Mouse (Mus musculus) liver, embryonic 14.5 days (tissue): ENCODE measurements around the gene Ntn5.

Experiments used
- CTCF ChIP-seq: IDR thresholded peaks from 2 replicates; pipeline ENCODE4 v1.5.1; 2016; ENCODE audit warnings: antibody characterized with exemption, low read depth, control low read depth
- EP300 ChIP-seq: IDR thresholded peaks from 2 replicates; pipeline ENCODE4 v1.6.1; 2016; ENCODE audit warnings: antibody characterized with exemption, low read depth

DNA sequence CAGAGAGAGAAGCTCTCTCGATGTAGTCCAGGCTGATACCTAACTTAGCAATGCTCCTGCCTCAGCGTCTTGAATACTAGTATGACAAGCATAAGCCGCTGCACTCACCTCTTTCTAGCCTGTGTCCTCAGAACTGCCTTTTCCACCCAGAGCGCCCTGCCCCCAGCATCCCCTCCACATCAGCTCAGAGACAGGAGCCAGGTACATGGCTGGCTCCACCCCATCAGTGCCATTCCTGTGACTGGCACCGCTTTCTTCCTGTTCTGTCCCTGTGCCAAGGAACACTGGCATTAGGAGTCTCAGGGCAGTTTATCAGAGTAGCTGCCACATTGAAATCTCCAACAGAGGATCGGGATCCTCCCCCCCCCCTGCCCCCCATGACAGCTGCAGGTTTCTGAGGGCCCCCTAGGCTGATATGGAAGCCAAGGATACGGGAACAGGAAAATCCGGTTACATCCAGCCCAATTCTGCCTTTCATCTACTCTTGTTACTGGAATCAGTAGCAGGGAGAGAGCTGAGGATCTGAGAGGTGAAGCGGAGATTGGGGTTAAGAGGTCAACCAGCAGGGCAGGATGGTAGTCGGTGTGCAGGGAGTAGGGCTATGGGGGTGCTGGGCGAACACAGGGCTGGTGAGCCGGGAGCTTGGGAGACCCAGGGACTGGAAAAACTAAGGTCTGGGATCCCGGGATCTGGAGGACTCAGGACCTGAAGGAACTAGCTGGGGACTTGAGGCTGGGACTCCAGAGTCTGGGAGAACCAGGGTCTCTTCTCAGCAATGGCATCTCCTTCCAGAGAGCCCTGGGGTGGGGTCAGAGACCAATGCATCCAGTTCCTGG is 18.3 kb upstream of the Ntn5 start:
- TF ChIP-seq EP300 (no peak), CTCF (no peak)
